Mouse (Mus musculus): ENCODE measurements around the gene Eno2.
"Not testable (repeated sequence)": the region's sequence is repeated elsewhere in the genome, so short reads cannot be mapped to it uniquely, and the experiment has no call there.

Gene Eno2

DNA sequence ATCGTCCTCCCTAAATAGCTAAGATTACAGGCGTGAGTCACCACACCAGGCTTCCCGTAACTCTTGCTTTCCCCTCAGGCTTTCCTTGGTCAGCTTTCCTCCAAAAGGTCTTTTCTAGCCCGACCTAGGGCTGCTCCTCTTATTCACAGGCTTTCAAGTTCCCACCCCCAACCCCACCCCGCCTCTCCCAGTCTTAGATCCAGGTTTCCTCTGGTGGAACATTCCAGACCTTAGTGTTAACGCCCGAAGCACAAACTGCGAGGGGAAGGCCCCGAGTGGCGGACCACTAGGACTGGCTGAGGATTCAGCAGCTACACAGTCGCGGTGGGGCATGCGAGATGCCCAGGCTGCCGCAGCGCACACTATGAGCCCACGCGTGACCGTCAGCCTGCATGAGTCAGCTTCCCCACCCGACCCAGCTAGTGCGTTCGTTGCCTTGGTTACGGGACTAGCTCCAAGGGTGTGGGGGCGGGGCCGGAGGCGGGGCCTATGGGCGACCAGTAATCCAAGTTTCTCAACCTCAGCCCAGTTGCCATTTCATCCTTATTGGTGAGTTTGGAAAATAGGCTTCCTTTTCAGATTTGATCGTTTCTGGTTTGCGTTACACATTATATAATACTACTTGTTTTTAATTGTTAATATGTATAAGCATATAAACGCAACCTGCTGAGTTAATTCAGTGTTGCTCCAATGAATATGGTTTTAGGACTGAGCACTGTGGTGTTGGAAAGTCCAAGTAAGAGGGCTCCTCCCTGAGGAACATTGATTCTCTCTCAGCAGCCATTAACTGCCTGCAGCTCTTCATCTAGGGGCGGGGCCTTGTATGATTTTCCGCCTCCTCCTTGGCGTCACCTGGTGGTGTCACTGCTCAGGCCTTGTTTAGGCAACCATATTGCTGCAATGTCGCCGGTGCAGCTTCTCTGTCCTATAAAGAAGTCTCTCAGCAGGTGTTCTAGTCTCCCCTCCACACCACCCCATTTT is 36.2 kb upstream of the Eno2 start:
- DNase-seq (ENCODE audit: low spot score in 2 of 2) = peak; percentile 60 to 91

DNA sequence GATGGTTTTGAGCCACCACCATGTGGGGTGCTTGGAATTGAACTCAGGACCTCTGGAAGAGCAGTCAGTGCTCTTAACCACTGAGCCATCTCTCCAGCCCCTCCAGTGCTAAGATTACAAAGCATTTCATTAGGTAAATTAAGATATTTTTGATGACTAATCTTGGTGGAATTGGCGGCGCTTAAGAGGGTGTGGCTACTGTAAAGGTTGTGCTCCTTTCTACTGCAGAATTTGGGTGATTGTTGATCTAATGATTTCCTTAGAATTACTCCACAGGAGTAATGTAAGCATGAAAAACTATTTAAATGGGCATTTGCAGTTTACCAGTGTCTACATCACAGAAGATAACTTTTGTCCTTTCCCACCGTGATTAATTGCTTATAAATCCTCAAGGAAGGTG is 34.9 kb upstream of the Eno2 start:
- no peak for DNase-seq (ENCODE audit: low spot score in 2 of 2)

- DNase-seq (ENCODE audit: low spot score in 2 of 2) = not testable (repeated sequence)
Observed at GRCm38 (mm10) chr6:124803691-124804090, 34.2 kb upstream of the Eno2 start.

DNA sequence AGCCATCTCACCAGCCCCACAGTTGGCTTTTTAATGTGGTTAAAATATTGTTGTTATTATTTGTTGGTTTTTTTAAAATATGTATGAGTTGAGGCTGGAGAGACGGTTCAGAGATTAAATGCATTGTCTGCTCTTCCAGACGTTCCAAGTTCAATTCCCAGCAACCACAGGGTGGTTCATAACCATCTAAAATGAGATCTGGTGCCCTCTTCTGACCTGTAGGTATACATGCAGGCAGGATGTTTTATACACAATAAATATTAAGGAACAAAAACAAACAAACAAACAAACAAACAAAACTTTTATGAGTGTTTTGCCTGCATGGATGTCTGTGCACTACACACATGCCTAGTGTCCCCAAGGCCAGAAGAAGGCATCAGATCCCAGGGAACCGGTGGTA is 33.6 kb upstream of the Eno2 start:
- no peak for DNase-seq (ENCODE audit: low spot score in 2 of 2)

DNA sequence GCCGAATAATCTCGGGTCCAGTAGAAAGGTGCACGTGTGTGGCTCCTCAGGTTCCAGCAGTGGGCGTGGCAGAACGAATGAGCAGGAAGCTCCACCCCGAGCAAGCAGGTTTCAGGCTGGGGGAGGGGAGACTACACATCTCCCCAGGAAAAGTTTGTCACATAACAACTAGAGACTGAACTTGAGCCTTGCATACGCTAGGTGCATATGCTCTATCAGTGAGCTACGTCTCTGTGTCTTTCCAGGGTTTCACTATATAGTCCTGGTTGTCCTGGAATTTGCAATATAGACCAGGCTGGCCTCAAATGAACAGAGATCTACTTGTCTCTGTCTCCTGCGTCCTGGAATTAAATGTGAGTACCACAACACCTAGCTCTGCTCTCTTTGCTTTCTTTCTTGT is 32.9 kb upstream of the Eno2 start:
- DNase-seq (ENCODE audit: low spot score in 2 of 2) = not testable (repeated sequence)

GRCm38 (mm10) chr6:124796200-124796599 is 26.7 kb upstream of the Eno2 start:
- no peak for DNase-seq (ENCODE audit: low spot score in 2 of 2)

DNA sequence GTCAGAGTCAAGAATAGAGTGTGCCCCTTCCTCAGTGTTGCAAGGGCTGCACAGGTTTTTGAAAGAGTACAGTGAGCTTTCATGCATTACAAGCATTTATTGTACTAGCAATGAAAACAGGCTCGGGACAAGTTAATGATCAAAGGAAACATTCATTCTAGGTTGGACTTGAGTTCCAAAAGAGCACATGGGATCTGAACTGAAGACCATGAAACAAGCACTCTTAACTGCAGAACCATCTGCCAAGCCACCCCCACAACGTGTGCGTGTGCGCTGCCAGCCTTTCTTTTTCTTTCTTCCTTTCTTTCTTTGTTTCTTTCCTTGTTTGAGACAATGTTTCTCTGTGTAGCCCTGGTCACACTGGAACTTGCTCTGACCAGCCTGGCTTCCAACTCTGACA is 26.3 kb upstream of the Eno2 start:
- DNase-seq (ENCODE audit: low spot score in 2 of 2) = no peak

GRCm38 (mm10) chr6:124791911-124792310 is 22.4 kb upstream of the Eno2 start:
- no peak for DNase-seq (ENCODE audit: low spot score in 2 of 2)

DNA sequence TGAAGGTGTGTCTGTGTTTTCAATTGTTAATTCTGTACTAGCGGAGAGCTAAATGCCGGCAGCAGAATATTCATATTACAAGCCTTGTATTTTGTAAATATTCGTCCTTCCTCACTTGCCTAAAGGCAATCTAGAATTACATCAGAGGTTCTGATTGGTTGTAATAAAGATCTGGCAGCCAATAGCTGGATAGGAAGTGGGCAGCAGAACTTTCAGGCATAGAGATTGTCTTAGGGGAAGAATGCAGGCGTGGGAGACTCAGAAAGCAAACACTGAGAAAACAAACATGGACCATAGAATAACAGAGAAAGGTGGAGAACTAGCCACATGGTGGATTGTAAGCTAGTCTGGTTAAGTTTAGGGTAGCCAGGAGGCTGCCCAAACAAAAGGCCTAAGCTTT is 20.6 kb upstream of the Eno2 start:
- no peak for DNase-seq (ENCODE audit: low spot score in 2 of 2)

DNA sequence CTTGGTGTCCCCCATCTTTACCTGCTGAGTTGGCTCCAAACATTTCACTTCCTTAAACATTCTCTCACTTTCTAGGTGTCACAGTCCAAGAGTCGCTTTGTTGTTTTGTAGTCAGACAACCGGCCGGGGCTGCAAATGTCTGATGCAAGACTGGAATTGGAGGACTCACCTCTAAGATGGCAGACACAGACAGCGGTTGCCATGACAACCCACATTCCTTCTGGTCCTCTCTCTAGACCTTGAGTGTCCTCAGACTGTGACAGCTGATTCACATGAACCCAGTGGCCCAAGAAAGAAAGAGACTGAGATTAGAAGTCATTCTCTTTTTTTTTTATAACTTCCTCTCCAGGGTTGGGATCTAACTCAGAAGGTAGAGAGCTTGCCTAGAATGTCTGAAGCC is 20.0 kb upstream of the Eno2 start:
- DNase-seq (ENCODE audit: low spot score in 2 of 2) = no peak

GRCm38 (mm10) chr6:124787722-124788121 is 18.2 kb upstream of the Eno2 start:
- DNase-seq (ENCODE audit: low spot score in 2 of 2) = no peak

- DNase-seq (ENCODE audit: low spot score in 2 of 2) = no peak
Observed at GRCm38 (mm10) chr6:124786756-124787420, 17.4 kb upstream of the Eno2 start.

- DNase-seq (ENCODE audit: low spot score in 2 of 2) = peak in 1 of 2 experiments; percentile 56
Observed at GRCm38 (mm10) chr6:124782436-124782835, 13.0 kb upstream of the Eno2 start.

DNA sequence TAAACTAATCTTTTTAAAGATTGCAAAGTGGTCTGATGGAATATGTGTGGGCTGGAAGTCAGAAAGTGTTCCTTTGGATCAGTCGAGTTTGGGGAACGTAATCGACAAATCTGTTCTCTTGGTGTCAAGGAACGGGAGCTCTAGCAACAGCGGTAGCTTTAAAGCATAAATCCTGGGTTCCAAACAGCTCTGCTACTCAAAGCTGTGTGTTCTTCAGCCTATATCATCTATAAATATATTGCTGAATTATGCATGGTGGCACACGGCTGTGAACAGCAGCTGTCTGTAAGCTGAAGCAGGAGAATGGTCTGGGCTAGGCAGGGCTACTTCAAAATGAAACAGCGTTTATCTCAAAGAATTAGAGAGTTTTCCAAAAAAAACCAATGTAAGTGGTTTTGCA is 11.4 kb upstream of the Eno2 start:
- DNase-seq (ENCODE audit: low spot score in 2 of 2) = no peak

DNA sequence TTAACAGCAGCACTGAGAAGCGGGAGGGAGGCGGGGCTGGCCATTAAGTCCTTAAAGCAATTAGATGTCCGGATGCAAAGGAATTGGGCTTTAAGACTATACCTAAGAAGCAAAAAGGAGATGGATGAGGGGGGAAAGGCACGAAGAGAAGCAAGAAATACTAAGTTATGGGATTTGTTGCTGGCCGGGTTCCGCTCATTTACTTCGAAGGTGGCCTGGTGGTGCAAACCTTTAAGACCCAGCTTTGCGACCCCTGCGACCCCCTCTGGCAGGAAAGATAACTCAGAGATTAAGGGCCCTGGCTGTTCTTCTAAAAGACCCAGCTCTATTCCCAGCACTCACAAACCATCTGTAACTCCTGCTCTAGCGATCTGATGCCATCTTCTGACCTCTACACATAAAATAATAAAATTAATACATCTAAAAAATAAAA is 10.5 kb upstream of the Eno2 start:
- no peak for DNase-seq (ENCODE audit: low spot score in 2 of 2)

DNA sequence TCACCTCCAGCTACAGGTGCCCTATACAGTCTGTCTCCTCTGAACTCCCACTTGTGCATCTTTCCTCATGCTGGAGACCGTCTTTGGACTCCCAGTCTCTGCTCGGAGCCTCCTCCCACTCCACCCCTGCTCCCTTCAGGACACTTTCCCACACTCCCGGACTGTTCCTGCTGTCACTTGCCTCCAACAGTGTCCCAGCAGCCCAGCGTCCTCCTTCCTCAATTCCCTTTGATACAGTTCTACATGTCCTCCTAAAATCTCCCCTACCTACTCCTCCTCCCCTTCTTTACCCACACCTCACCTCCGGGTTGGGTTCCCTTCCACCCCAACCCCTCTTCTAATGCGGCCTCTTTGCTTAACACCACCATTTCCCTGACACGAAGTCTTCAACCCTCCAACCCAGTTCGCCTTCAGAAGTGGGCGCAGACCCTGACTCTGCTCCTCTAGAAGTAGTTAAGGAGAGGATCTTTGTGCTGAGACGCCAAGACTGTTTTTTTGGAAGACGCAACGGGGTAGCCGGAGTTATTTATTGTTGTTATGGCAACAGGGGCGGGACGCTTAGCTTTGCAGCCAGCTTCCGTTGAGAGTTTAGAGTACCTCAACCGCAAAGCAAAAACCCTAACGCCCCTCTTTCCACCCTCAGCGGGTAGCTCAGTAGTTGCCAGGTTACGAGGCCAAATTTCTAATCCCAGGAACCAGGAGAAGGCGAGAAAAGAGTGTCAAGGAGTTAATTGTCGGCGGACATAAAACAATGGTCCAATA is 9.9 kb upstream of the Eno2 start, which contains the start of gene Lrrc23:
Lrrc23 (minus strand) TSS at position 506 of the 762 bp plus-strand sequence.
- DNase-seq (ENCODE audit: low spot score in 2 of 2) = peak in 1 of 2 experiments; percentile 44

- no peak for DNase-seq (ENCODE audit: low spot score in 2 of 2)
Observed at GRCm38 (mm10) chr6:124770511-124770910, 1.0 kb upstream of the Eno2 start.

DNA sequence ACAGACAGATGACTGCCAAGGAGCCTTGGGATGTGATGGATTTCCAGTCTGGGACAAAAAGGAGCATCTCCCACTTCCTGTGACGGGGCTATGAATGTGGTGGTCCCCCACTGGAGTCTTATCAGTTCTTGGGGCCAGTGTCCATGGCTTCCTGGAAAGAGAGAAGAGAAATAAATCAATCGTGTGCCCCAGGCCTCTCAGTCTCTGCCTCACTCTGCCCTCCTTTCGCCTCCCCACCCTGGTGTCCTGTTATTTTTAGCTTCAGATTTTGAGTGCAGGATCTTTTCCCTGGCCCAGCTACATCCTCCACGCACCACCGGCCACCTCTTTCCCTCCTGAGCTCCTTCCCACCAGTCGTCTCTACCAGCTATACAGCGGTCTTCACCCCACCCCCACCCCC is 540 bp upstream of the Eno2 start:
- DNase-seq (ENCODE audit: low spot score in 2 of 2) = no peak

- no peak for DNase-seq (ENCODE audit: low spot score in 2 of 2)
Observed at GRCm38 (mm10) chr6:124768704-124769044, 799 bp downstream of the Eno2 start.

GRCm38 (mm10) chr6:124767920-124768703 is 1.4 kb downstream of the Eno2 start:
- DNase-seq (ENCODE audit: low spot score in 2 of 2) = no peak

DNA sequence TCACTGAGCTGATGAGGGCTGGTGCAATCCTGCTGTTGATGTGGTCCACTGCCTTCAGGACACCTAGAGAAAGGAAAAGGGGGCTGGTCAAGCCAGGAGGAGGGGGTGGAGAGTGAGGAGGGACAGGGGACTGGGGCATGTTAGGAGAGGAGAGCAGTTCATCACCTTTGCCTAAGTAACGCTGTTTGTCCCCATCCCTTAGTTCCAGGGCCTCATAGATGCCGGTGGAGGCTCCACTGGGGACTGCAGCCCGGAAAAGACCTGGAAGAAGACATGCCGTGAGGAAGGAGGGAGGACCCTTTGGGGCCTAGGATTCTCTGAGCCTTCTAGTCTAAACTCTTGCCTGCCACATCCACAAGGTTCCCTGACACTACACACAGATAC is 1.9 kb downstream of the Eno2 start:
- DNase-seq (ENCODE audit: low spot score in 2 of 2) = no peak

Measured in spleen, postnatal 10 days (tissue).